Mouse (Mus musculus): ENCODE results near the gene Capn7. TPM values are rescaled to one million over a fixed set of nuclear protein-coding genes. Genes with fewer than 3 reads are reported as not detected.

Capn7 gene
- polyA plus RNA-seq, 1 experiment from 2014 or later = 37.1 TPM

DNA sequence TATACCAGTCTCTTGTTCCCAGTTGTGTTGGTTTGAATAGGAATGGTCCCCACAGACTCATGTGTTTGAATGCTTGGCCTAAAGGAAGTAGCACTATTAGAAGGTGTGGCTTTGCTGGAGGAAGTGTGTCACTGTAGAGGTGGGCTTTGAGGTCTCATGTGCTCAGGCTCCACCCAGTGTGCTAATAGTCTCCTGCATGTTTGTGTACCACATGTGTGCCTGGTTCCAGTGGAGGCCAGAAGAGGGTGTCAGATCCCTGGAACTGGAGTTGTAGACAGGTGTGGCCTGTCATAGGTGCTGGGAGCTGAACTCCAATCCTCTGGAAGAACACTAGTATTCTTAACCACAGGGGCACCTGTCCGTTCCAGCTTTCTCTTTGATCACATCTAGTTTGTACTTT lies 9.2 kb upstream of the Capn7 start:
- Histone ChIP-seq H3K36me3 (no peaks in the 10 kb centered on the region), H3K27ac (no peak overlapping the region), H3K9me3 (no peaks in the 10 kb centered on the region), H3K4me1 (peaks cover 11% of the 10 kb centered on the region), H3K4me3 (no peak overlapping the region), H3K27me3 (ENCODE audit: insufficient read depth, poor library complexity, severe bottlenecking) (peaks cover 20% of the 10 kb centered on the region; the same call in 1 of the 2 replicates)
- WGBS = 87% methylated on average over 1 of the region's 1 CpGs
- peak; percentile 63 for DNase-seq (ENCODE audit: low spot score)

DNA sequence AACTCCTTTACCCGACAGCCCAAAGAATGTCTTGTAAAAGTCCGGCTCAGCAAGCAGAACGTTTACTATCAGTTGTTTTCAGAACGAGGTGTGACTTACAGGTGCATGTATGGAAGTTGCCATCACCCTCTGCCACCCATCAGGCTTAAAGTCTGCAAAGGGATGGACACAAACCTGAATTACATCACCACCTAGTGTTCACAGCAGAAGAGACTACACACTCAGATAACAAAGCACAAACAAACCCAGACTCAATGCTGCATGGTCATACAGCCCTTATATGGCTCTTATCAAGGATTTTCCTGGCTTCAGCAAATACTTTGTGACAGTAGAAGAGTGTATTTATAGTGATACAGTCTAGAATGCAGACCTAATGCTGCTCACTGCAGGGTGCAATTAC lies 8.8 kb upstream of the Capn7 start:
- 59% methylated on average over 4 of the region's 4 CpGs for WGBS
- peak; percentile 63 for DNase-seq (ENCODE audit: low spot score)
- H3K27me3 ChIP-seq (ENCODE audit: insufficient read depth, poor library complexity, severe bottlenecking) = peaks cover 20% of the 10 kb centered on the region; the same call in 1 of the 2 replicates
- peaks cover 11% of the 10 kb centered on the region for H3K4me1 ChIP-seq
- no peaks in the 10 kb centered on the region for H3K9me3 ChIP-seq
- no peak overlapping the region for H3K4me3 ChIP-seq
- H3K27ac ChIP-seq = no peak overlapping the region
- H3K36me3 ChIP-seq = no peaks in the 10 kb centered on the region

DNA sequence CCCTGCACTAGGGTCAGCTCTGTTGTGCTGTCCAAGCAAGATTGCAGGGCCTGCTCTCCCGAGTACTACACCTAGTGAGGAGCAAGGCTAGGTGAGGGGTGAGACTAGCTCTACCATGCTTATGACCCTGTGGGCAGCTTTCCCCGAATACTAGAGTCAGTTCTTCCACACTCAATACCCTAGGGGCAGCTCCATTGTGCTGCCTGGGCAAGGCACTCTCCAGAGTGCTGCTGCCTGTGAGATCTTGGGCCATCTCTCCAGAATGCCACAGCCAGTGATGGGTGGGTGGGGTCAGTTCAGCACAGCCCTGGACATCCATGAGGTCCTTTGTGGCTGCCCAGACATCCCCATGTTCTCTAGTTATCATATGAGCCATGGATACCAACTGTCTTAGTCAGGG lies 6.7 kb upstream of the Capn7 start:
- DNase-seq (ENCODE audit: low spot score) = peak; percentile 70
- no peak overlapping the region for H3K27ac ChIP-seq
- no peak overlapping the region for H3K4me3 ChIP-seq

DNA sequence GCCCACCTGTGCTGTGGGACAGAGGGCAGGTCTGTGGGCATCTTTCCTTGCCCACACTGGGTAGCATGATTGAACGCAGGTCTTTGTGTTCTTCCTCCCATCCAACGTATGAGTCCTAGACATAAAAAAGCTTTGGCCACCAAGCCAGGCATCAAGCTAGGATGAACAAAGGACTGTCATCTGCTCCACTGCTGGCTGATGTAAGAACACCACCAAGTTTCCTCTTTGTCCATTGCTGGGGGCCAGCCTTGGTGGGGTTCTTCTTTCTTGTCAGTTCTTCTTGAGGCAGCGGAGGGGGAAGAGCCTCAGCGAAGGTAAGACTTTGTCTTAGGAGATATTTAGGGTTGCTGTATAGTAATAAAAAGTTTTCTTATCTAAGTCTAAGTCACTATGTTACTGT lies 5.5 kb upstream of the Capn7 start:
- DNase-seq (ENCODE audit: low spot score) = peak; percentile 33
- no peaks in the 10 kb centered on the region for H3K9me3 ChIP-seq
- H3K36me3 ChIP-seq = no peaks in the 10 kb centered on the region
- WGBS = 77% methylated on average over 4 of the region's 4 CpGs
- no peak overlapping the region for H3K27ac ChIP-seq
- H3K27me3 ChIP-seq (ENCODE audit: insufficient read depth, poor library complexity, severe bottlenecking) = peaks cover 20% of the 10 kb centered on the region; the same call in 1 of the 2 replicates
- H3K4me3 ChIP-seq = no peak overlapping the region
- no peaks in the 10 kb centered on the region for H3K4me1 ChIP-seq

More for the DNA sequence above, 6.7 kb upstream of the Capn7 start:
- Histone ChIP-seq H3K4me1 (no peaks in the 10 kb centered on the region), H3K36me3 (no peaks in the 10 kb centered on the region), H3K9me3 (no peaks in the 10 kb centered on the region), H3K27me3 (ENCODE audit: insufficient read depth, poor library complexity, severe bottlenecking) (peaks cover 20% of the 10 kb centered on the region; the same call in 1 of the 2 replicates)
- WGBS = 47% methylated on average over 2 of the region's 2 CpGs

DNA sequence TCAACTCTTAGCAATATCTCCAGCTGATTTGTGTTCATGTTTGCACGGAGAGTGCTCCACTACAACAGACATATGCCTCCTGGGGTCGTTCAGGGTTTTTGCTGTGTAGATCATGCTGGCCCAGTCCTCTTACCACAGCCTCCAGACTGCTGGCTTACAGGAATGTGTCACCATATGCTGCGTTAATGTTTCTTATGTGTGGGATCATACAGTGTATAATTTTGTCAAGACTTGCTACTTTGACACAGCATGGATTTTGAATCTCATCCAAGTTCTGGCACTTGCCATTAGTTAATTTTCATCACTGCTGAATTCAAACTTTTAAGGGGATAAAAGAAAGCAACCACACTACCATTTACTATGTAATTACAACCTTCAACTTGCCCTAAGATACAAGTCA lies 673 bp upstream of the Capn7 start:
- peak overlapping the region; percentile 90 for H3K4me3 ChIP-seq
- H3K36me3 ChIP-seq = peaks cover 8% of the 10 kb centered on the region; the same call in 1 of the 2 replicates
- H3K27me3 ChIP-seq (ENCODE audit: insufficient read depth, poor library complexity, severe bottlenecking) = peaks cover 10% of the 10 kb centered on the region; the same call in 1 of the 2 replicates
- H3K4me1 ChIP-seq = 0 out of 2 replicates have a peak, but pooled peaks cover 5% of the 10 kb centered on the region
- H3K9me3 ChIP-seq = no peaks in the 10 kb centered on the region
- H3K27ac ChIP-seq = peak overlapping the region; percentile 98; the same call in 1 of the 2 replicates
- no peak for DNase-seq (ENCODE audit: low spot score)
- WGBS = 52% methylated on average over 3 of the region's 3 CpGs

DNA sequence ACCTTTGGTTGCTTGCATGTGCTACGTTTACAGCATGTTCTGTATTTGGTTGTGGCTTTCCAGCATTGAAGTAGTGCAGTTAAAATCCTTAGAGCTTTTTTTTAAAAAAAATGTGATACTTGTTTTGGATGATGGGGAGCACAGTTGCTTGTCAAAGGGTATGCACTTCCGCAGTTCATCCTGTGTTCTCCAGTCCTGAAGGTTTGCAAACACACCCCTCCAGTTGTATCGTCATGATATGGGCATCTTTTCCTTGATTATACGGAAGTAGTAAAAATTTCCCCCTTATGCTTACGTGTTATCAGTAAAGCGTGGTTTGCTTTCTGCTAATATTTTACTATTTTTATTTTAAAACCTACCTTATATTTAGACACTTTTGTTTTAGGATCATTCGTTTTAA lies 968 bp downstream of the Capn7 start:
- peak overlapping the region; percentile 90 for H3K4me3 ChIP-seq
- DNase-seq (ENCODE audit: low spot score) = no peak
- peak overlapping the region; percentile 98 for H3K27ac ChIP-seq
- H3K9me3 ChIP-seq = no peaks in the 10 kb centered on the region
- no peaks in the 10 kb centered on the region for H3K27me3 ChIP-seq (ENCODE audit: insufficient read depth, poor library complexity, severe bottlenecking)
- WGBS = 39% methylated on average over 7 of the region's 7 CpGs
- 0 out of 2 replicates have a peak, but pooled peaks cover 5% of the 10 kb centered on the region for H3K4me1 ChIP-seq
- H3K36me3 ChIP-seq = peaks cover 15% of the 10 kb centered on the region

DNA sequence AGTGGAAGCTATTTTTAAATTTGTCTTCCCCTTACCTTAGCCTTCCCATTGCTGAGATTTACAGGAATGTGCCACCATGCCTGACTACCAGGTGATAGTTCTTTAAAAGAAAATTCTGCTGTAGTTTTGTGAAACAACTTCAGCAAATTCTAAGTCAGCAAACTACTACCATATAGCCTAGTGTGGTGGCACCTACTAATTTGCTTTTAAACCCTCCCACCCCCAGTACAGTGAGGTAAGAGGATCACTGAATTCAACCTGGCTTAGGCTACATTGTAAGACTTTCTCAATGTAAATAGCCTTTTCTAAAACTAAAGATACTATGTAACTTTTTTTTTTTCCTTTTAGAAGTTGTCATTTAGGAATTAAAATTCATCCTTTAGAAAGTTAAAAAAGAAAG lies 1.5 kb downstream of the Capn7 start:
- Histone ChIP-seq H3K36me3 (peaks cover 15% of the 10 kb centered on the region), H3K27ac (no peak overlapping the region), H3K4me3 (peak overlapping the region; percentile 90), H3K27me3 (ENCODE audit: insufficient read depth, poor library complexity, severe bottlenecking) (no peaks in the 10 kb centered on the region), H3K4me1 (peaks cover 7% of the 10 kb centered on the region; the same call in 1 of the 2 replicates), H3K9me3 (no peaks in the 10 kb centered on the region)
- DNase-seq (ENCODE audit: low spot score) = no peak

DNA sequence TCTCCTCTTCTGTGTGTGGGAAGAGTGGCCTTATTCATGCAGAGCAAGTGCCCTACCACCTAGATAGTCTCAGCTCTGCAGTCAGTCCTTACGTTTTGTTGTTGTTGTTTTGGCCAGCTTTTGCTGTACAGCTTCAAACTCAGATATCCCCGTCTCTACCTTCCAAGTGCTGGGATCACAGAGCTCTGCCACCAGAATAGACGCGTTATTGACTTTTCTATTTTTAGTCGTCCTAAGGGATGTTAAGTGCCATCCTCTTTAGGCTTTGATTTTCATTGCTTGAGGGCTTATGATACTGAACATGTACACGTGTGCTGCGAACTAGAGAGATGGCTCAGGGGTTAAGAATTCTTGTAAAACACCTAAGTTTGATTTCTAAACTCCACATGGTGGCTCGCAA lies 6.8 kb downstream of the Capn7 start:
- Histone ChIP-seq H3K36me3 (peaks cover 36% of the 10 kb centered on the region), H3K9me3 (no peaks in the 10 kb centered on the region), H3K4me3 (peak overlapping the region; percentile 31; the same call in 1 of the 2 replicates), H3K27ac (peak overlapping the region; percentile 76), H3K4me1 (peaks cover 11% of the 10 kb centered on the region; the same call in 1 of the 2 replicates), H3K27me3 (ENCODE audit: insufficient read depth, poor library complexity, severe bottlenecking) (no peaks in the 10 kb centered on the region)
- no peak for DNase-seq (ENCODE audit: low spot score)
- 52% methylated on average over 8 of the region's 8 CpGs for WGBS

DNA sequence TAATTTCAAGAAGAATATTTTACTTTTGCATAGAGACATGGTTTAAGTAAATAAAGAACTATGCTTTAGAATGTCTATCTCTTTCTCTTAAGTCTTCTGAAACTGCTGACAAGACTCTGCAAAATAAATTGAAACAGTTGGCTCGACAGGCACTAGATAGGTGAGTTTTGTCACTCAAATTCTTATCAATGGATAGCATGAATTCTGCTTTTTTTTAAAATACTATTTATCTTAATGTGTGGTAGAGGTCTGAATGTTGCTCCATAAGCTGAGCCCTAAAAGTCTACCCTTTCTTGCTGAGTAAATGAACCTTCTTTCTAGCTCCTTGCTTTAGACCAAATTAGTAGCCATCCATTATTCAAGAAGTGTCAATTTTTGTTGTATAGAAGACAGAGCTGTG lies 8.9 kb downstream of the Capn7 start:
- Histone ChIP-seq H3K27me3 (ENCODE audit: insufficient read depth, poor library complexity, severe bottlenecking) (no peaks in the 10 kb centered on the region), H3K9me3 (no peaks in the 10 kb centered on the region), H3K36me3 (peaks cover 42% of the 10 kb centered on the region), H3K27ac (no peak overlapping the region), H3K4me3 (no peak overlapping the region), H3K4me1 (peaks cover 11% of the 10 kb centered on the region; the same call in 1 of the 2 replicates)
- WGBS = 82% methylated on average over 1 of the region's 1 CpGs
- DNase-seq (ENCODE audit: low spot score) = no peak

DNA sequence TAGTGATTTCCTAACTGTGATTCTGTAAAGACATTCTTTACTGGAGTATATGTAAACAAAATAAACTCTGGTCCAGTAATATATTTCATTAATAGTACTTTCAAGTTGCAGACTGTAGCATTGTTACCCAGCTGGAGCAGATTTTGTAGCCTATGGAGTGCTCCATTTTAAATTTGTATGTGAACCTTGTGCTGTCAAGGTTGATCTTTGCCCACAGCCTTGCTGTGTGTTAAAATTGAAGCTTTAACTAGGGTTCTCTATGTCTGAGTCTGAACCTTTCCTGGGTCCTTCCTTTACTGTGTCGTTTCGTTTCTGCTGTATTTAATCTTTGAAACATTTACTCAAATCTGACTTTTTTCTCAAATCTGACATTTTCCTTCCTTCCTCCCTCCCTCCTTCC lies 25.8 kb downstream of the Capn7 start:
- WGBS = 86% methylated on average over 2 of the region's 2 CpGs
- Histone ChIP-seq H3K36me3 (peaks cover 78% of the 10 kb centered on the region), H3K4me1 (no peaks in the 10 kb centered on the region), H3K4me3 (no peak overlapping the region), H3K27ac (no peak overlapping the region), H3K27me3 (ENCODE audit: insufficient read depth, poor library complexity, severe bottlenecking) (no peaks in the 10 kb centered on the region), H3K9me3 (no peaks in the 10 kb centered on the region)
- DNase-seq (ENCODE audit: low spot score) = no peak

DNA sequence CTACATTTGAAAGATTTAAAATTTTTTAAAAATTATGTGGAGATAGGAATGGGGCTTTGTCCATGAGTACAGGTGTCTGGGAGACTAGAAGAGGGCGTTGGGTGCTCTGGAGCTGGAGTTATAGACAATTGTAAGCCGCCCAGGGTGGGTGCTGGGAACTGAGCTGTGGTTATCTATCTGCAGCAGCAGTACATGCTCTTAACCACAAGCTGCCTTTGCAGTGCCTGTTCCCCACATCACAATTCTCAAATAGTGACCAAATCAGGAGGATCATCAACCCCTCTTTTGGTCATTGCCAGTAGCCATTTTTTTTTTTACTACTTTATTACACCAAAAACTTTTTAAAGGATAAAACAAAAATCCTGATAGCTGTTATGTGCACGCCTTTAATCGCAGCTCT lies 28.2 kb downstream of the Capn7 start:
- H3K4me1 ChIP-seq = no peaks in the 10 kb centered on the region
- H3K27ac ChIP-seq = no peak overlapping the region
- H3K9me3 ChIP-seq = no peaks in the 10 kb centered on the region
- H3K4me3 ChIP-seq = no peak overlapping the region
- peaks cover 84% of the 10 kb centered on the region for H3K36me3 ChIP-seq
- 86% methylated on average over 4 of the region's 4 CpGs for WGBS
- H3K27me3 ChIP-seq (ENCODE audit: insufficient read depth, poor library complexity, severe bottlenecking) = no peaks in the 10 kb centered on the region
- no peak for DNase-seq (ENCODE audit: low spot score)

DNA sequence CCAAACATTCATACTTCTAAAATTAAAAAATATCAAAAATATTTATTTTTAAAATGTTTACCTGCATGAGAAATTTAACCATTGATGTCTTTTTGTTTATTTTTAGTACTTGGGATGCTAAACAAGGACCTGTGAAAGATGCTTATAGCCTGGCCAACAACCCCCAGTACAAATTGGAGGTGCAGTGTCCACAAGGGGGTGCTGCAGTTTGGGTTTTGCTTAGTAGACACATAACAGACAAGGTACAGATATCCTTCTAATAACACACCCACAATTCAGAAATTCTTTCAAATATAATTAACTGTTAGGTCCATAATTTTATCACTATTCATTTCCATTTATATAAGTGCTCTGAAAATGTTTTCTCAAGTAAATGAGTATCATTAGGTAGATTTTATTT lies 28.9 kb downstream of the Capn7 start:
- H3K27me3 ChIP-seq (ENCODE audit: insufficient read depth, poor library complexity, severe bottlenecking) = no peaks in the 10 kb centered on the region
- H3K27ac ChIP-seq = no peak overlapping the region
- H3K4me3 ChIP-seq = no peak overlapping the region
- H3K36me3 ChIP-seq = peaks cover 84% of the 10 kb centered on the region
- no peaks in the 10 kb centered on the region for H3K4me1 ChIP-seq
- no peak for DNase-seq (ENCODE audit: low spot score)
- H3K9me3 ChIP-seq = no peaks in the 10 kb centered on the region

DNA sequence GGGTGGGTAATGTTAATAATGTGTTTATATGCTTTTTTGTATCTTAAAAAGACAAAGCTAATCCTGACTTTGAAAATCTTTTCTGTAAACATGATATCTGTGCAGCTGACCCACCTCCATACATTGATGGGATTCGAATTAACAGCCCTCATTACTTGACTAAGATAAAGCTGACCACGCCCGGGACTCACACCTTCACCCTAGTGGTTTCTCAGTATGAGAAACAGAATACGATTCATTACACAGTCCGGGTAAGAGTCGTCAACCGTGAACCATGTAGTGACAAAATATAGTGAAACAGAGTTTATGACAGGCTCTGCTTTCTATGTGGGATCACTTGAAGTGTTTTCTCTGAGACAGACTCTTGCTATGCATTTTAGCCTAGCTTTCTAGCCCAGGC lies 31.5 kb downstream of the Capn7 start:
- no peak for DNase-seq (ENCODE audit: low spot score)
- Histone ChIP-seq H3K4me3 (no peak overlapping the region), H3K36me3 (peaks cover 87% of the 10 kb centered on the region), H3K9me3 (no peaks in the 10 kb centered on the region), H3K27ac (no peak overlapping the region), H3K4me1 (no peaks in the 10 kb centered on the region), H3K27me3 (ENCODE audit: insufficient read depth, poor library complexity, severe bottlenecking) (no peaks in the 10 kb centered on the region)
- WGBS = 88% methylated on average over 7 of the region's 7 CpGs

DNA sequence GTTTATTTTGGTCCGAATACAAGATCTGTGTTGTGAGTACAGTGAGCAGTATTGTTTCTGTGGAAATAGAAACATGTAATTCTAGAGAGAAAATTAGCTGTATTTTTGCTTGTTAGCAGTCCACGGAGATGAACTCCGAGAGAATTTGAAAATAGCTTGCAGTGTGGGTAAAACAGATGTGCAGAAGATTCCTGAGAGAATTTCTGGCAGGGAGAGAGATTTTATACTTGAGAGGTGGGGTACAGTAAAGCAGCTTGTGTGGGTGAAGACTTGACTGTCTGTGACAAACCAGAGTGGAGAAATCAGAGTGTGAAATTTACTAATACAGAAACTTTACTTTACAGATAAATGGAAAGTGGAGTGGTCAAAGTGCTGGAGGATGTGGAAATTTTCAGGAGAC lies 32.9 kb downstream of the Capn7 start:
- Histone ChIP-seq H3K9me3 (no peaks in the 10 kb centered on the region), H3K36me3 (peaks cover 86% of the 10 kb centered on the region), H3K4me1 (no peaks in the 10 kb centered on the region), H3K4me3 (no peak overlapping the region), H3K27ac (no peak overlapping the region), H3K27me3 (ENCODE audit: insufficient read depth, poor library complexity, severe bottlenecking) (no peaks in the 10 kb centered on the region)
- no peak for DNase-seq (ENCODE audit: low spot score)
- 90% methylated on average over 3 of the region's 3 CpGs for WGBS

Measured in heart, embryonic 10.5 days (tissue).